Mouse (Mus musculus) liver, postnatal 0 days (tissue): ENCODE measurements around the gene Ier5l. TPM values are rescaled to one million over a fixed set of nuclear protein-coding genes. Genes with fewer than 3 reads are reported as not detected.

ENCODE experiments used
- ATAC-seq: fragments of 200-750 bp; cut with Nextera tagmentation; 2 replicates; pipeline ENCODE4 v1.8.0; 2017; ENCODE audit warnings: mild to moderate bottlenecking, moderate library complexity
- DNase-seq: peaks from one replicate; pipeline ENCODE4 v3.0.0-alpha.2; 2016
- H3K27ac ChIP-seq: fragments of 300-500 bp; sonication (generic); 2 replicates; pipeline ENCODE4 v1.5.1; 2014; ENCODE audit warnings: antibody characterized with exemption, moderate library complexity, mild to moderate bottlenecking, low read depth
- H3K27me3 ChIP-seq: fragments of 300-500 bp; sonication (generic); 2 replicates; pipeline ENCODE4 v1.6.1; 2014; ENCODE audit warnings: low read length, control low read depth, mixed read lengths; ENCODE audit not compliant: insufficient read depth
- H3K36me3 ChIP-seq: fragments of 300-500 bp; sonication (generic); replicated peaks from 2 replicates; pipeline ENCODE4 v1.6.1; 2014; ENCODE audit warnings: mild to moderate bottlenecking, control low read depth, low read length, moderate library complexity, mixed read lengths; ENCODE audit not compliant: insufficient read depth
- H3K4me1 ChIP-seq: fragments of 300-500 bp; sonication (generic); 2 replicates; pipeline ENCODE4 v1.6.1; 2014; ENCODE audit warnings: antibody characterized with exemption, mild to moderate bottlenecking, control low read depth; ENCODE audit not compliant: insufficient read depth
- H3K4me2 ChIP-seq: fragments of 300-500 bp; sonication (generic); 2 replicates; pipeline ENCODE4 v1.6.1; 2014; ENCODE audit warnings: low read depth, mild to moderate bottlenecking, low read length, moderate library complexity, mixed read lengths
- H3K4me3 ChIP-seq: fragments of 300-500 bp; sonication (generic); 2 replicates; pipeline ENCODE4 v1.5.1; 2014; ENCODE audit warnings: low read depth, low read length
- H3K9ac ChIP-seq: fragments of 300-500 bp; sonication (generic); replicated peaks from 2 replicates; pipeline ENCODE4 v1.6.1; 2014; ENCODE audit warnings: mild to moderate bottlenecking, moderate library complexity
- H3K9me3 ChIP-seq: fragments of 300-500 bp; sonication (generic); 2 replicates; pipeline ENCODE4 v1.6.1; 2016; ENCODE audit warnings: mild to moderate bottlenecking, control low read depth, low read length, mixed read lengths
- CTCF ChIP-seq: sonication (generic); IDR thresholded peaks from 2 replicates; pipeline ENCODE4 v1.5.1; 2016; ENCODE audit warnings: antibody characterized with exemption, low read depth
- EP300 ChIP-seq: IDR thresholded peaks from 2 replicates; pipeline ENCODE4 v1.6.1; 2016; ENCODE audit warnings: antibody characterized with exemption, low read depth, mild to moderate bottlenecking
- WGBS: fragments of 180-500 bp; shearing (Covaris S2); extraction: QIAGEN DNeasy Blood & Tissue Kit; methylation state at CpG from one replicate; pipeline ENCODE4 v1.1.7; 2014; ENCODE audit not compliant: insufficient replicate concordance; 5-methylcytosine and 5-hydroxymethylcytosine counted together
- polyA plus RNA-seq: library from polyadenylated mRNA; unstranded; fragments of >200 nt; fragmentation: Nextera tagmentation; extraction: Ambion mirVana; gene quantifications from 2 replicates; pipeline ENCODE4 v1.2.1, GENCODE M21; 2015

Gene Ier5l
- polyA plus RNA-seq, 1 experiment from 2014 or later: 0.31 TPM

GRCm38 (mm10) chr2:30475457-30475856 is 1.4 kb upstream of the Ier5l start:
- H3K9ac ChIP-seq: no peak overlapping the region
- peaks cover 39% of the 10 kb centered on the region for H3K27me3 ChIP-seq
- no peaks in the 10 kb centered on the region for H3K36me3 ChIP-seq
- no peak for DNase-seq
- no peak overlapping the region for H3K4me3 ChIP-seq
- H3K4me1 ChIP-seq: peaks cover 16% of the 10 kb centered on the region
- no peaks in the 10 kb centered on the region for H3K9me3 ChIP-seq
- 86% methylated on average over 7 of the region's 7 CpGs for WGBS
- ATAC-seq: no peak
- TF ChIP-seq EP300 (no peak), CTCF (no peak)
- H3K4me2 ChIP-seq: no peak overlapping the region
- H3K27ac ChIP-seq: no peak overlapping the region

DNA sequence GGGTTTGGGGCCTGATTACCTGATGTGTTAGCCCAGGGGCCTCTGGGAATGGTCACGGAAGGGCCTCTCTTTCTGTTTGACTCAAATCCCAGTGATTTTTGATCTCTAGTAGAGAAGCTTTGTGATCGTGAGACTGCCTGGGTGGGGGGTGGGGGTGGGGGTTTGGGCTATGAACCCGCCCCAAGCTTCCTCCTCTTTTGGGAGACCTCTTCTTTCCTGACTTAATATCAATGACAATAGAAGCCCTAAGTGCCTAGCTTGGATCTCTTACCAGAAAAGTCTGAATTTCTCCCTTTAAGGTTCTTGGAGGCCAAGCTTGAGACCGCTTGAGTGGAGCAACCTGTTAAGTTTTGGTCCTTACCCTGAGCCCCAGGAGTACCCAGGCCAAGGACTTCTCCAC is 757 bp upstream of the Ier5l start:
- peaks cover 22% of the 10 kb centered on the region for H3K4me1 ChIP-seq
- ATAC-seq: no peak
- H3K9me3 ChIP-seq: no peaks in the 10 kb centered on the region
- TF ChIP-seq CTCF (no peak), EP300 (no peak)
- H3K4me2 ChIP-seq: peak overlapping the region; percentile 76
- H3K4me3 ChIP-seq: peak overlapping the region; percentile 60; the same call in 1 of the 2 replicates
- no peaks in the 10 kb centered on the region for H3K36me3 ChIP-seq
- H3K27me3 ChIP-seq: peaks cover 46% of the 10 kb centered on the region
- WGBS: 42% methylated on average over 4 of the region's 4 CpGs
- H3K27ac ChIP-seq: no peak overlapping the region
- no peak overlapping the region for H3K9ac ChIP-seq
- no peak for DNase-seq

GRCm38 (mm10) chr2:30473431-30474031 is 488 bp downstream of the Ier5l start:
- under 1% methylated on average over 37 of the region's 80 CpGs for WGBS
- Histone ChIP-seq H3K4me1 (peaks cover 24% of the 10 kb centered on the region), H3K36me3 (no peaks in the 10 kb centered on the region), H3K4me3 (peak overlapping the region; percentile 60), H3K9me3 (no peaks in the 10 kb centered on the region), H3K9ac (peak overlapping the region; percentile 52), H3K27ac (peak overlapping the region; percentile 83), H3K4me2 (peak overlapping the region; percentile 76), H3K27me3 (peaks cover 57% of the 10 kb centered on the region)
- no peak for TF ChIP-seq EP300
- TF ChIP-seq CTCF: no peak
- DNase-seq (peak; percentile 49), ATAC-seq (peak; percentile 35)

GRCm38 (mm10) chr2:30472731-30473351 is 1.2 kb downstream of the Ier5l start:
- Histone ChIP-seq H3K9me3 (no peaks in the 10 kb centered on the region), H3K36me3 (no peaks in the 10 kb centered on the region), H3K4me2 (peak overlapping the region; percentile 76), H3K27me3 (peaks cover 63% of the 10 kb centered on the region), H3K4me3 (peak overlapping the region; percentile 60), H3K4me1 (peaks cover 24% of the 10 kb centered on the region), H3K27ac (peak overlapping the region; percentile 83), H3K9ac (peak overlapping the region; percentile 52)
- no peak for TF ChIP-seq EP300
- no peak for TF ChIP-seq CTCF
- WGBS: under 1% methylated on average over 53 of the region's 60 CpGs
- no peak for DNase-seq
- ATAC-seq: no peak

DNA sequence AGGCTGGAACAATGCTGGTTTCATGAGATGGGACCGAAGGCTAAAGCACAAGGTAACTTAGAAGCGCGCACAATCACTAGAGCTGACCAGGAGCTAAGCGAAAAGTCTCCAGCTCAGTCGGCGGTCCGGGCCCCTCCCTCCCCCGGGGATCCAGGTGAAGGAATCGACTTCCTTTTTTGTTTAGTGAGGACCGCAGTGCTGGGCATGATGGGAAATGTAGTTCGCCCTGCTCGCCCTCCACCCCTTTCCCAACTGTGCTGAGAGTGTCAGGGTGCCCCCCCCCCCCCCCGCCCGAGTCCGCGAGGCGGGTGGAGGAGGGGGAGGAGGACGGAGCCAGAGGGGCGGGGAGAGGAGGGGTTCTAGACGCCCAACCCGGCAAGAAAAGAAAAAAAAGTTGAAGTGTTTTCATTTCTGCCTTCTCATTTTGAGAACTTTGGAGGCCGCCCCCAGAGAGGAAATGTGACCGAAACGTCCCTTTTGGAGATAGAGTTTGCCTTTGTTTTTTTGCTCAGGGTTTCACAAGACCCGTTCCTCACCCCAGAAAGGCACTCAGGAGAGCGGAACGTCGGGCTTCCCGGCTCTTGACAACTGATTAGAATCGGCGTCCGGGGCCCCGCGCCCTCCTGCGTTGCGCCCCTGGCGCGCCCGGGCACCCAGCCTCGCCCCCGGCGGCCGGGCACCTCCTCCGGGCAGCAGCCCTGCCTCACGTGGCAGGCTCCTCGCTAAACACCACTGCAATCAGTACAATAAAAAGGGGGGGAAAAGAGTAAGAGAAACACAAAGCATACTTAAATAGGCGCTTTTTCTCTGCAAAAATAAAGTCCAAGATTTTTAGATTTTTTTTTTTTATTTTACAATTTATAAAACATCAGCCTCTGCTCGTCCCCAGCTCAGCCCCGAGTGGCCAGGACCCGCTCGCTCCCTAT is 2.0 kb downstream of the Ier5l start:
- peak overlapping the region; percentile 60 for H3K4me3 ChIP-seq
- H3K9ac ChIP-seq: peak overlapping the region; percentile 52
- WGBS: under 1% methylated on average over 42 of the region's 51 CpGs
- no peaks in the 10 kb centered on the region for H3K36me3 ChIP-seq
- no peaks in the 10 kb centered on the region for H3K9me3 ChIP-seq
- H3K4me2 ChIP-seq: peak overlapping the region; percentile 76
- peak; percentile 58 for ATAC-seq
- peak; percentile 75 for DNase-seq
- TF ChIP-seq CTCF (no peak), EP300 (no peak)
- peak overlapping the region; percentile 83 for H3K27ac ChIP-seq
- H3K4me1 ChIP-seq: peaks cover 24% of the 10 kb centered on the region
- peaks cover 63% of the 10 kb centered on the region for H3K27me3 ChIP-seq

DNA sequence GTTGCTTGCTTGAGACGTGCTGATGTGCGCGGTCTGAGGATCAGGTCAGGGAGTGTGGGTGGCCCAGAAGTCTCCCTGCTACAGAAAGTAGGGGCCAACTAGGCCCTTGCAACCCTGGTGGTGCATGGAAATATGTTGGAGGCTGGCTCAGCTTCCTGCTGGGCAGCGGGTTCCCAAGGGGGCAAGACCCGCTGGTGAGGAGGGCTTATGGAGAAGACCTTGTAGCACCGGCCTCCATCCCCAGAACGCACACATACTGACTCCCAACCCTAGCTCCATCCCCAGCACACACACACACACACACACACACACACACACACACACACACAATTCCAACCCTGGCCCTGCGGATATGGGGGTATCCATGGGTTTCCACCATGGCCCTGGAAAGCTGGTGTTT is 3.0 kb downstream of the Ier5l start:
- no peak overlapping the region for H3K27ac ChIP-seq
- ATAC-seq: no peak
- no peaks in the 10 kb centered on the region for H3K36me3 ChIP-seq
- H3K4me1 ChIP-seq: peaks cover 24% of the 10 kb centered on the region
- H3K27me3 ChIP-seq: peaks cover 63% of the 10 kb centered on the region
- 0 out of 2 replicates have a peak overlapping the region, but pooled peaks have one; percentile 76 for H3K4me2 ChIP-seq
- TF ChIP-seq CTCF: no peak
- no peak for TF ChIP-seq EP300
- no peak overlapping the region for H3K4me3 ChIP-seq
- no peaks in the 10 kb centered on the region for H3K9me3 ChIP-seq
- 31% methylated on average over 8 of the region's 8 CpGs for WGBS
- no peak for DNase-seq
- no peak overlapping the region for H3K9ac ChIP-seq
